Mouse (Mus musculus): ENCODE data around the gene Ackr2.

GRCm38 (mm10) chr9:121880840-121881239 lies 17.3 kb upstream of the Ackr2 start:
- TF ChIP-seq POLR2A (IDR thresholded peaks at IDR 0.05; ENCODE audit: low read depth, low read length) (no peak), CTCF (IDR thresholded peaks at IDR 0.05; ENCODE audit: borderline replicate concordance, insufficient read depth, low read length) (peak; percentile 25; the same call in 1 of the 2 replicates)

Measured in embryonic fibroblast, embryonic 13.5 days (primary cell).